Mouse (Mus musculus) Muller cell, postnatal 12 days (primary cell): ENCODE results near the gene Gm44965.
"Not testable (repeated sequence)": the region's sequence is repeated elsewhere in the genome, so short reads cannot be mapped to it uniquely, and the experiment has no call there.

Source experiments
- DNase-seq: peaks from one replicate; pipeline ENCODE4 v3.0.0-alpha.2; 2015; ENCODE audit errors: inconsistent ontology term

The Gm44965 gene

DNA sequence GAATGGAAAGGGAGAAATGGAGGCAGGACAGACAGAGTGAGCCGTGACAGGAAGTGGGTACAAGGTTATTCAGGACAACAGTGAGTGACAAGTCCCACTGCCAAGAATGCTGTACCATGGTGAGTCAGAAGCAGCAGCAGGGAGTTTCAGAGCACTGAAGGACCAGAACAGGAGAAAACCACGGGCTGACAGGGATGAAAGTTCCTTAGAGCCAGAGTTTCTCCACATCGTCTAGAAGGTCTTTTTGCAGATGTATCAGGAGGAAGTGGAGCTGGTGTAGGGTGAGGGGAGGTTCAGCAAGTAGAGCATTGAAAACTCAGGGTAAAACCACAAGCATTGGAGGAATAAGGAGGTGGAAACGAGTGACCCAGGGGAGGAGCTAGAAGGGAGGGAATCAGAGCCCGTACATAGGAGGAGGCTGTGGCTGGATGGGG, 14.5 kb upstream of the Gm44965 start:
- peak; percentile 82 for DNase-seq

DNA sequence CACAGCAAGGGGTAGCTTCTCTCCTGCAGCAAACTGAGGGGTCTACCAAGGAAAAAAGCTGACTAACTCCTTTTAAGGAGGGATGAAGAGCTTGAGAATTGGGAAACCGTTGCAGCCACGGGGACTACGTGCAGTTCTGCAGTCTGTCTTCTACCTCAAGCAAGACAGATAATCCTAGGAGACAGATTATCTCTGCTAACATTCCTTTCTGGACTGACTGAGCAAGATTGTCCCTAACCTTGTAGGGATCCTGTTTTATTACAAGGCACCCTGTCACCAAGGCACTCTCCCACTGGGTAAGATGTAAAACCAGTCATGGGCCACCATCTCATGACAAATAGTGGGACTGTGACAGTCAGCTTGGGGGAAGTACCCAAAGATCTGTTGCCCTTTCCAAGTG, 12.5 kb upstream of the Gm44965 start:
- DNase-seq, result no peak

DNA sequence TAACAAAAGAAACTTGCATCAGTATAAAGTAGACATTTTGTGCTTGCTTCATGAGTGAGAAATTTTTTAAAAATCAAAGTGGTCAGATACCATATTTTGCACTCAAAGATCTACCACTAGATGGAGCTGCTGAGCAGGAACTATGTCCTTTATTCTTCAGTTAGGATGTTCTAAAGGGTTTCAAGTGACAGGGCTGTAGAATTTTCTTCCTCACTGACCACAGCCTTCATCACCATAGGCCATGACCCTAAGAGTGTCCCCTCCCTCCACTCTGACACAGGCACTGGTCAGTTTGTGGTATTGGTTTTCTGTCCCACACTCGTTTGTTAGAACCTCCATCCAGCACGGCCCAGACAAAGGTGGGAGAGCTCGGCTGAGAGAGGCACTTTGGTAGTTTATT, 11.7 kb upstream of the Gm44965 start:
- DNase-seq, result peak; percentile 36

GRCm38 (mm10) chr6:48589194-48589750, 4.5 kb upstream of the Gm44965 start, which contains the start of gene Gm45021:
Gene Gm45021 (plus strand): TSS chr6:48589610.
- no peak for DNase-seq

DNA sequence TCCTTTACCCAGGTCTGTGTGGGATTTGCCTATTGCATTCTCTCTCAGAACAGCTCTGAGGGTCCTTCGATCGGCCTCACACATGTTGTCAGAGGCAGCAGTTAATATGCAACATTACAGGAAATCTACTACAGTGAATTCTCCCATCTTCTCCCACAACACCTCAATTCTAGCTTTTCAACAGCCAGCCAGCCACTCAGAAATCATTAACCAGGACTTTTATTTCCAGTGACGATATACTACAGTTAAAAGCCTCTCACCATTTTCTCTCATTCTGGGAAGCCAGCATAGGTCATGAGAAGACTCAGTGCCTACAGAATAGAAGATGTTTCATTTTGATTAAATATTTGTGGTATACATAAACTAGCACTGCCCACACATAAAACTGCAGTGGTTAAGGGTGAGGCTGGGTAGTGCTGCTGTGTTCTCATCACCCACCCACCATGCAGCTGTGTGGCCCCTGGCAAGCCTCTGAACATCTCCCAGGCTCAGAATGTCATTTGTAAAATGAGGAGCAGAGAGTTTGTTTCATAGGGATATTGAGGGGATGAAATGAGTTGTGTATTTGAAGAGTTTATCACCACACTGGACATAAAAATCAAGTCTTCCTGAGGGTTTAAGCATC, 2.4 kb upstream of the Gm44965 start:
- DNase-seq, result no peak

DNA sequence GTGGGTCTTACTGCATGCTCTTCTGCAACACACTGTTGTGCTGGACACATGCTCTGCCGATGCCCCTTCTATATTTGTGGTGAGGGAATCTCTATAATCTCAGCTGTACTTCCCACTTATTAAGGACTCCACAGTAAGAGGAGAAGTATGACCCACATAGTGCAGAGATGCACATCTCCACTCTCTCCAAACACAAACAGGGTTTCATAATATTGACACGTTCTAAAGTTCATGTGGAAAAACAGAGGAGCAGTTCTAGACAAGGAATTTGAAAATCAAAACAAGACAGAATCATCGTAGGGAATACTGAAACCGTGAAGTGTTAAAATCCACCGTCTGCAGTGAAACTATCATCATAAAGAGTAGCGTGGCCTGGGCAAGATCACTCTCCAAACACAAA, 1.9 kb upstream of the Gm44965 start:
- no peak for DNase-seq

- DNase-seq, result peak; percentile 83
Observed at GRCm38 (mm10) chr6:48594043-48594738, 450 bp downstream of the Gm44965 start.

- DNase-seq, result peak; percentile 61
Observed at GRCm38 (mm10) chr6:48595278-48595677, 1.5 kb downstream of the Gm44965 start.

- DNase-seq, result no peak
Observed at GRCm38 (mm10) chr6:48596545-48597232, 2.9 kb downstream of the Gm44965 start.

- DNase-seq, result no peak
Observed at GRCm38 (mm10) chr6:48597233-48597625, 3.5 kb downstream of the Gm44965 start.

DNA sequence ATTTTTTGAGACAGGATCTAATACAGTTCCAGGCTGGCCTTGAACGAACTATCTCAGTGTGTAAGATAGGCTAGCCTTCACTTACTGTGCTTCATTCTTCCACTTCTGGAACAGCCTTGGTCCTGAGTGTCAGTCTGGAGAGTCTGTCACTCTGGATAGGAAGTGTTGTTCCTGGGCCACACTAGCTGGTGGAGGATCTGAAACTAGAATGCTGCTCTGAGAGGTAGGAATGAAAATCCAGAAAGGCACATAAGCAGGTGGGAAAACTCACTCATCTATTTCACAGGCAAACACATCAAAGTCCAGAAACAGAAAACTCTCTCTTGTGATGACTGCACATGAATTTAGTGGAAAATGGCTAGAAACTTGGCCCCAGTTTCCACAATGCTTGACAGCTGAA, 6.9 kb downstream of the Gm44965 start:
- no peak for DNase-seq

- DNase-seq, result peak; percentile 98
Observed at GRCm38 (mm10) chr6:48601271-48602079, 7.7 kb downstream of the Gm44965 start, which contains the start of gene Zfp775. Gene Zfp775 (plus strand): TSS chr6:48602063.

DNA sequence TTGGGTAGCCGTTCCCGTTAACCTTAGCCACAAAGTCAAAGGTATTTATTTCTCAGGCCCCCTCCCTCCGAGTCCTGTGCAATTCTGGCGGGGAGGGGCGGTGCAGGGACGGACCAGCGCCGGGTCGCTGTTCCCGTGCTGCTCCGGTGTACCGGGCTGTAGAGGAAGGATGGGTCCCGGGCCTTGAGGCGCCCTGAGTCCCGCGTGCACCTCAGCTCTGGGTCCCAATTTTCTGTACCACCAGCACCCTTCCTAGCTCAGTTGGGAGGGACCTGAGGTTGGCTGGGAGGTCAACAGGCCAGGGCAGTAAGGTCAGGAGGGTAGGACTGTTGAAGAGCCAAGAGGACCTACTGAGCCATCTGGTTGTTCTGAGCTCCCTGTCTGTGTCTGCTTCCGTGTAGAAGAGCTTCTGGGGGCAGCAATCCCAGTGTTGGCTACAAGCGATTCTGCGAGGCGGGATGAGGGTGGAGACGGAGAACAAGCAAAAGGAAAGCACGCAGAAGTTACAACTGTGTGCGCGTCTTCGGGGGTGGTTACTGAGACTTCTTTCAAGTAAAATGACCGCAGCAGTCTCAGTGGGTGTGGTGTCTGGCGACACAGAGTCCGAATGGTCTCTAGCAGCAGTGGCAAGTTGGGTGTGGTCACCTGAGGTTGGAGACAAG, 8.5 kb downstream of the Gm44965 start:
- no peak for DNase-seq

GRCm38 (mm10) chr6:48608124-48608523, 14.4 kb downstream of the Gm44965 start:
- no peak for DNase-seq

DNA sequence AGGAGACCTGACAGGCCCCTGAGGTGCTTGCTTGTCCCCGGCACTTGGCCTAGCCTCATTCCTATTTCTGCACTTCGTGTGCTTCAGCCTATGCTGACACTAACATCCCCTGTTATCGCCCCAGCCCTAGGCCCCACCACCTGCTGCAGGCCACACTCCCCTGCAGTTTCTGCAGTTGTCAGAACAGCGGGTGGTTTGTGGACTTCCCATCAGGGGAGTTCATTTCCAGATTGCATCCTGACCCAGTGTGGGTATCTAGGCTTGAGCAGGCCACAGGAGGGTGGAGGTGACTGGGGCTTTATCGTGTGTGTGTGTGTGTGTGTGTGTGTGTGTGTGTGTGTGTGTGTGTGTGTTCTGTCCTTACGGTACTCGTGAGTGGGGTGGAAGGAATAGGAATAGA, 15.8 kb downstream of the Gm44965 start:
- DNase-seq, result no peak

DNA sequence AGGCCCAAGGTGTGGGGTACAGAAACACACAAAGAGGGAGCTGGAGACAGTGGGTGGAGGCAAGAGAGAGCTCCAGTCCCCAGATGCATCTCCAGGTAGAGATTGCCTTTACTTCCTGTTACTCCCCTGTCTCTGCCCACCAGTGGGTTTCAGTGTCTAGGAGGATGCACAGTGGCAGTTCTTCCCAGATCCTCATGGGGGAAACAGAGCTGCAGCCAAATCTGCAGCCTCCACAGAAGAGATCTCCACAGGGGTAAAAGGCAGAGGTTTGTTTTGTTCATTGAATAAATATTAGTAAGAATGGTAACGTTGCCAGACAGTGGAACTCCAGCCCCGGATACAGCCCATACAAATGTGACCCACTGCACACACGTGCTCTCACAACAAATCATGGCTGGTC, 16.9 kb downstream of the Gm44965 start:
- DNase-seq, result no peak

DNA sequence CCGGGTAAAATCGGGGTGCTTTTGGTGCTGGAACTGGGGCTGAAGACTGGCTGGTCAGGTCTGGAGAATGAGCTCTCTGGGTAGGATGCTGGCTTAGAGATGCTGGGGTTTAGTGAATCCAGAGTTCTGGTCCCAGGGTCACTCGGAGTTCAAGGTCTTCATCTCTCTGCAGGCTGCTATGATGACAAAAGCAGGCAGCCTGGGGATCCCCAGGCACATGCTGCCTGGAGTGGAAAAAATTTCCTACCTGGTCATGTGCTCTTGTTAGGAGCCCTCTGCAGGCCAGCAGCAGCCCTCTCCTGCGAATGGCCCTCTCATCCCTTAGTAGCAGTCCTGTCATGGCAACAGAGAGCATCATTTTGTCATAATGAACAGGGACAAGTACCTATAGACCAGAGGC, 19.7 kb downstream of the Gm44965 start:
- no peak for DNase-seq

- DNase-seq, result no peak
Observed at GRCm38 (mm10) chr6:48614756-48615155, 21.0 kb downstream of the Gm44965 start.

DNA sequence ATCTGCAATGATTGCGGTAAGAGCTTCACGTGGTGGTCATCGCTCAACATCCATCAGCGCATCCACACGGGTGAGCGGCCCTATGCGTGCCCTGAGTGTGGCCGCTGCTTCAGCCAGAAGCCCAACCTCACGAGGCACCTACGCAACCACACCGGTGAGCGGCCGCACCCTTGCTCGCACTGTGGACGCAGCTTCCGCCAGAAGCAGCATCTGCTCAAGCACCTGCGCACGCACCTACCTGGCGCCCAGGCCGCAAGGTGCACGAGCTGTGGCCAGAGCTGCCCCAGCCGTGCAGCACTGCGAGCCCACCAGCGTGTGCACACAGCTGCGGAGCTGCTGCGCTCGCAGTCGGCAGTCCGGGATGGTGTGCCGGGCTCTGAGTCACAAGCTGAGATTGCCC, 26.3 kb downstream of the Gm44965 start:
- no peak for DNase-seq

GRCm38 (mm10) chr6:48622186-48622843, 28.6 kb downstream of the Gm44965 start:
- DNase-seq, result not testable (repeated sequence)

GRCm38 (mm10) chr6:48623460-48623859, 29.7 kb downstream of the Gm44965 start:
- DNase-seq, result no peak
